Comparison of ENCODE assay signal across 24 mouse cellular contexts in genomic region chr8:3415259-3415658, GRCm38 (mm10). TPM values are rescaled to one million over a fixed set of nuclear protein-coding genes. Genes with fewer than 3 reads are reported as not detected.
DNase-seq lines count a peak whose midpoint lies in the region; ATAC-seq and TF ChIP-seq lines count a peak whose summit lies in the region.
"Had no signal": no experiment of that assay in that cellular context is flagged by ENCODE, and none has a peak within 500 bp of the region (broad histone marks: within the 10 kb centered on the region; RNA-seq: fewer than 3 reads in every experiment).

No protein-coding gene starts in this region.

- no peaks in the 10 kb centered on the region for H3K36me3 ChIP-seq in midbrain, embryonic 10.5 days
- no peaks in the 10 kb centered on the region for H3K36me3 ChIP-seq in midbrain, embryonic 14.5 days (ENCODE audit: control insufficient read depth, insufficient read depth, low read length)
- H3K36me3 ChIP-seq in G1E (replicated peaks): peaks cover 64% of the 10 kb centered on the region
- H3K36me3 ChIP-seq in liver, postnatal 0 days (replicated peaks; ENCODE audit: insufficient read depth, low read length): peaks cover 9% of the 10 kb centered on the region; the same call in 1 of the 2 replicates
- H3K36me3 ChIP-seq: neural tube, embryonic 13.5 days had no signal

- DNase-seq in gastrocnemius, adult 2 months: no peak
- DNase-seq in gastrocnemius, postnatal 36 days: no peak
- no peak for DNase-seq in midbrain, embryonic 10.5 days (ENCODE audit: low spot score)
- DNase-seq in midbrain, embryonic 14.5 days: no peak
- DNase-seq in G1E (ENCODE audit: low spot score): peak; percentile 35
- no peak for DNase-seq in liver, postnatal 0 days
- DNase-seq in kidney, postnatal 25 days: no peak
- DNase-seq in lung, postnatal 25 days (ENCODE audit: low spot score): no peak
- DNase-seq: adrenal gland, postnatal 14 days; cerebellum, adult 2 months; heart, postnatal 4 days; lung, adult 18-20 months; lung, postnatal 10 days; retina, postnatal 1 day; right cerebral cortex, postnatal 25 days had no signal

- ATAC-seq in midbrain, embryonic 14.5 days (ENCODE audit: low FRiP score, low TSS enrichment): no peak
- ATAC-seq in G1E (ENCODE audit: extremely low read depth, insufficient number of reproducible peaks, low FRiP score, poor library complexity, severe bottlenecking): peak; percentile 59
- ATAC-seq in liver, postnatal 0 days: no peak
- ATAC-seq: CD4-positive, CD25-positive, alpha-beta regulatory T cell, adult 4 months; forebrain, embryonic 13.5 days; intestine, postnatal 0 days had no signal

- no peak for TF ChIP-seq EP300 in liver, postnatal 0 days (IDR thresholded peaks at IDR 0.05; ENCODE audit: low read depth)

- H3K4me2 ChIP-seq in midbrain, embryonic 14.5 days (ENCODE audit: low read length): no peak overlapping the region
- no peak overlapping the region for H3K4me2 ChIP-seq in liver, postnatal 0 days (ENCODE audit: low read depth, low read length)
- H3K4me2 ChIP-seq: forebrain, embryonic 13.5 days; neural tube, embryonic 13.5 days had no signal

- H3K27me3 ChIP-seq in midbrain, embryonic 10.5 days (ENCODE audit: low read depth, poor library complexity, severe bottlenecking): 0 out of 2 replicates have a peak, but pooled peaks cover 4% of the 10 kb centered on the region
- no peaks in the 10 kb centered on the region for H3K27me3 ChIP-seq in midbrain, embryonic 14.5 days (ENCODE audit: control insufficient read depth, insufficient read depth, low read length)
- H3K27me3 ChIP-seq in G1E (ENCODE audit: insufficient read depth, low read length): no peaks in the 10 kb centered on the region
- no peaks in the 10 kb centered on the region for H3K27me3 ChIP-seq in liver, postnatal 0 days (ENCODE audit: insufficient read depth, low read length)
- H3K27me3 ChIP-seq: forebrain, embryonic 13.5 days; neural tube, embryonic 13.5 days had no signal

- H3K9ac ChIP-seq in midbrain, embryonic 14.5 days (replicated peaks; ENCODE audit: low read length): no peak overlapping the region
- H3K9ac ChIP-seq in liver, postnatal 0 days (replicated peaks): no peak overlapping the region
- H3K9ac ChIP-seq: forebrain, embryonic 13.5 days; neural tube, embryonic 13.5 days had no signal

- no peak overlapping the region for H3K4me3 ChIP-seq in gastrocnemius, adult 2 months
- H3K4me3 ChIP-seq in midbrain, embryonic 10.5 days: no peak overlapping the region
- H3K4me3 ChIP-seq in midbrain, embryonic 14.5 days (replicated peaks; ENCODE audit: low read depth, low read length): no peak overlapping the region
- peak overlapping the region; percentile 40; the same call in 1 of the 2 replicates for H3K4me3 ChIP-seq in G1E (ENCODE audit: low read depth, low read length)
- H3K4me3 ChIP-seq in liver, postnatal 0 days (ENCODE audit: low read depth, low read length): no peak overlapping the region
- H3K4me3 ChIP-seq: forebrain, embryonic 13.5 days; left cerebral cortex, adult 2 months; neural tube, embryonic 13.5 days had no signal

- H3K27ac ChIP-seq in gastrocnemius, adult 2 months: peak overlapping the region; percentile 73
- H3K27ac ChIP-seq in midbrain, embryonic 10.5 days (replicated peaks): peak overlapping the region; percentile 58
- no peak overlapping the region for H3K27ac ChIP-seq in midbrain, embryonic 14.5 days (replicated peaks; ENCODE audit: low read depth, low read length)
- H3K27ac ChIP-seq in liver, postnatal 0 days (ENCODE audit: low read depth): peak overlapping the region; percentile 55
- H3K27ac ChIP-seq: forebrain, embryonic 13.5 days; left cerebral cortex, adult 2 months; neural tube, embryonic 13.5 days had no signal

- WGBS in midbrain, embryonic 10.5 days: 51% methylated on average over 4 of the region's 4 CpGs
- 41% methylated on average over 4 of the region's 4 CpGs for WGBS in midbrain, embryonic 14.5 days
- 71% methylated on average over 4 of the region's 4 CpGs for WGBS in liver, postnatal 0 days (ENCODE audit: insufficient replicate concordance)

- TF ChIP-seq CTCF in gastrocnemius, adult 2 months (IDR thresholded peaks at IDR 0.05): no peak
- TF ChIP-seq CTCF in G1E (IDR thresholded peaks at IDR 0.05; ENCODE audit: low read depth, low read length): no peak
- TF ChIP-seq CTCF in liver, postnatal 0 days (IDR thresholded peaks at IDR 0.05; ENCODE audit: low read depth): no peak

- H3K9me3 ChIP-seq in midbrain, embryonic 10.5 days (replicated peaks): no peaks in the 10 kb centered on the region
- H3K9me3 ChIP-seq in midbrain, embryonic 14.5 days (ENCODE audit: control insufficient read depth, low read length): no peaks in the 10 kb centered on the region
- H3K9me3 ChIP-seq in G1E (replicated peaks): no peaks in the 10 kb centered on the region
- no peaks in the 10 kb centered on the region for H3K9me3 ChIP-seq in liver, postnatal 0 days (ENCODE audit: low read length)
- H3K9me3 ChIP-seq: forebrain, embryonic 13.5 days; neural tube, embryonic 13.5 days had no signal

- peaks cover 56% of the 10 kb centered on the region for H3K4me1 ChIP-seq in midbrain, embryonic 10.5 days
- H3K4me1 ChIP-seq in midbrain, embryonic 14.5 days (ENCODE audit: control insufficient read depth, insufficient read depth, low read length): peaks cover 35% of the 10 kb centered on the region
- peaks cover 93% of the 10 kb centered on the region for H3K4me1 ChIP-seq in G1E (ENCODE audit: insufficient read depth, low read depth, low read length)
- peaks cover 45% of the 10 kb centered on the region for H3K4me1 ChIP-seq in liver, postnatal 0 days (ENCODE audit: insufficient read depth)

- intact Hi-C loops in gastrocnemius, adult 2 months (cut with DNase I): no loop called here
- intact Hi-C loops in gastrocnemius, postnatal 36 days (cut with DNase I): no loop called here

RNA-seq across cellular contexts. Expression of gene Arhgef18, which starts 22.5 kb away (rescaled TPM):
- 10 to 100 TPM in 1 of 2 experiments, 1 to 10 TPM in 1; 6.9 to 11.8 TPM for total RNA-seq in gastrocnemius, adult 2 months (2021)
- total RNA-seq in gastrocnemius, postnatal 36 days (2021): 1 to 10 TPM; 7.9 to 9.1 TPM
- 10.3 and 11.8 TPM in 2 replicates for polyA plus RNA-seq in midbrain, embryonic 10.5 days (2016; fragmentation: Nextera tagmentation; extraction: Ambion mirVana)
- 12.5 and 13.2 TPM in 2 replicates for polyA plus RNA-seq in midbrain, embryonic 14.5 days (2014; fragmentation: Nextera tagmentation; extraction: Ambion mirVana)
- total RNA-seq in G1E (2014; fragmentation: Nextera tagmentation) (13.0 and 13.1 TPM in 2 replicates), G1E (2017) (12.4 and 13.3 TPM in 2 replicates)
- 37.6 and 47.7 TPM in 2 replicates for polyA plus RNA-seq in G1E (2012)
- polyA plus RNA-seq in liver, postnatal 0 days (2015; fragmentation: Nextera tagmentation; extraction: Ambion mirVana): 1.8 and 1.9 TPM in 2 replicates

RNA-seq across cellular contexts. Expression of gene Pex11g, which starts 52.2 kb away (rescaled TPM):
- total RNA-seq in gastrocnemius, adult 2 months (2021): 1 to 10 TPM; 2.3 to 2.6 TPM
- 1 to 10 TPM; 2.4 to 3.5 TPM for total RNA-seq in gastrocnemius, postnatal 36 days (2021)
- polyA plus RNA-seq in midbrain, embryonic 10.5 days (2016; fragmentation: Nextera tagmentation; extraction: Ambion mirVana): 4.5 and 4.8 TPM in 2 replicates
- 3.2 and 3.9 TPM in 2 replicates for polyA plus RNA-seq in midbrain, embryonic 14.5 days (2014; fragmentation: Nextera tagmentation; extraction: Ambion mirVana)
- total RNA-seq in G1E (2014; fragmentation: Nextera tagmentation) (5.0 and 5.6 TPM in 2 replicates), G1E (2017) (1.9 and 2.1 TPM in 2 replicates)
- polyA plus RNA-seq in G1E (2012): 1.1 and 1.2 TPM in 2 replicates
- 14.8 and 14.9 TPM in 2 replicates for polyA plus RNA-seq in liver, postnatal 0 days (2015; fragmentation: Nextera tagmentation; extraction: Ambion mirVana)

RNA-seq across cellular contexts. Expression of gene Tex45, which starts 55.4 kb away (rescaled TPM):
- not detected for total RNA-seq in gastrocnemius, adult 2 months (2021)
- total RNA-seq in gastrocnemius, postnatal 36 days (2021): under 1 TPM in 1 of 2 experiments, not detected in 1; 0.15 TPM
- not detected in 2 replicates for polyA plus RNA-seq in midbrain, embryonic 10.5 days (2016; fragmentation: Nextera tagmentation; extraction: Ambion mirVana)
- 0.18 and 0.58 TPM in 2 replicates for polyA plus RNA-seq in midbrain, embryonic 14.5 days (2014; fragmentation: Nextera tagmentation; extraction: Ambion mirVana)
- total RNA-seq in G1E (2014; fragmentation: Nextera tagmentation) (not detected in 2 replicates), G1E (2017) (0.11 TPM in 1 of 2 replicates, not detected in the other)
- polyA plus RNA-seq in G1E (2012): not detected in 2 replicates
- polyA plus RNA-seq in liver, postnatal 0 days (2015; fragmentation: Nextera tagmentation; extraction: Ambion mirVana): not detected in 2 replicates
- total RNA-seq: adrenal gland, postnatal 14 days; gastrocnemius, adult 18-20 months; megakaryocyte, adult 5-6 weeks had no signal
- polyA plus RNA-seq: CD4-positive, CD25-positive, alpha-beta regulatory T cell, adult 4 months; heart, embryonic 14.5 days; intestine, postnatal 0 days; kidney, embryonic 14.5 days had no signal
